Mouse (Mus musculus) heart, adult 2 months (tissue): Measurements from ENCODE around the gene Chd5. TPM values are rescaled to one million over a fixed set of nuclear protein-coding genes. Genes with fewer than 3 reads are reported as not detected.

ENCODE experiments used
- DNase-seq, 2 experiments: peaks; one replicate each; pipeline ENCODE4 v3.0.0; 2021
- H3K27ac ChIP-seq: fragments of 200-600 bp; 2 replicates; pipeline ENCODE4 v1.8.1; 2022
- H3K27me3 ChIP-seq: fragments of 200-500 bp; 2 replicates; pipeline ENCODE4 v1.6.1; 2012; ENCODE audit warnings: mild to moderate bottlenecking, low read length, inconsistent platforms, mixed read lengths; ENCODE audit not compliant: control insufficient read depth, insufficient read depth
- H3K36me3 ChIP-seq: fragments of 200-500 bp; 2 replicates; pipeline ENCODE4 v1.6.1; 2012; ENCODE audit warnings: low read length, inconsistent platforms; ENCODE audit not compliant: control insufficient read depth, insufficient read depth
- H3K4me1 ChIP-seq: fragments of 200-500 bp; 2 replicates; pipeline ENCODE4 v1.6.1; 2011; ENCODE audit warnings: low read length; ENCODE audit not compliant: control insufficient read depth, insufficient read depth
- H3K4me3 ChIP-seq: fragments of 200-600 bp; 2 replicates; pipeline ENCODE4 v1.8.1; 2022
- H3K79me2 ChIP-seq: fragments of 200-500 bp; replicated peaks from 2 replicates; pipeline ENCODE4 v1.6.1; 2012; ENCODE audit warnings: mild to moderate bottlenecking, inconsistent platforms, low read length, moderate library complexity, mixed read lengths; ENCODE audit not compliant: control insufficient read depth, insufficient read depth
- H3K9ac ChIP-seq: fragments of 200-500 bp; 2 replicates; pipeline ENCODE4 v1.6.1; 2012; ENCODE audit warnings: low read depth, mild to moderate bottlenecking, control low read depth, inconsistent platforms, low read length, mixed read lengths
- CTCF ChIP-seq: fragments of 200-600 bp; IDR thresholded peaks from 2 replicates; pipeline ENCODE4 v1.8.1; 2022; ENCODE audit warnings: antibody characterized with exemption, mild to moderate bottlenecking, moderate library complexity
- EP300 ChIP-seq: fragments of 200-500 bp; IDR thresholded peaks from 2 replicates; pipeline ENCODE4 v1.6.1; 2011; ENCODE audit warnings: low read depth, low read length, control low read depth; ENCODE audit not compliant: insufficient read depth
- POLR2A ChIP-seq: fragments of 200-500 bp; IDR thresholded peaks from 2 replicates; pipeline ENCODE4 v1.6.1; 2011; ENCODE audit warnings: mild to moderate bottlenecking, low read depth, low read length, control low read depth; ENCODE audit not compliant: insufficient read depth
- WGBS: fragments of 180-500 bp; shearing (Covaris S2); methylation state at CpG from one replicate; pipeline ENCODE4 v1.1.7; 2018; 5-methylcytosine and 5-hydroxymethylcytosine counted together
- intact Hi-C: fragments of 180-260 bp; cut with DNase I; formaldehyde crosslinking; loops from one replicate; pipeline ENCODE4 v1.15.1; 2025
- polyA plus RNA-seq: library from polyadenylated mRNA; depleted of rRNA; stranded (reverse); fragments of >200 nt; gene quantifications from 2 replicates; pipeline ENCODE4 v1.2.3, GENCODE M21; 2012
- total RNA-seq, 2 experiments: library from RNA; stranded (reverse); gene quantifications; 2 replicates each; pipeline ENCODE4 v1.2.3; 2021

Chd5 gene
- total and polyA plus RNA-seq, 3 experiments, result 0.13 to 0.48 (median 0.18) TPM

DNA sequence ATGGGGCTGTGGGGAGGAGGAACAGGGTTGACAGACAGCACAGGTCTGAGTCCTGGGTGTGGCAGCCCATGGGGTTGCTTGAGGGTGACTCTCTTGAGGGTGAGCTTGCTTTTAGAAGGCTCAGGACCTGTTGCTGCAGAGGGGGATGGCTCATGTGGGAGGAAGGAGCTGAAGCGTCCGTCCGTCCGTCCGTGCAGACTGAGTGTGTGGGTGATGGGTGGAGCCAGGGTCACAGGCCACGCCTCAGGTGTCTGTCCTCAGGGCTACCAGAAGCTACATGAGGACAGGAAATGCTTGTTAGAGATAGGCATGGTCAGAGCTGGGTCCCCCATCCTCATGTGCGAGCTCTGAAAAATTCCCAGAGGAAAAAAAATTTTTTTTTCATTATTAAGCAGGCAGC lies 6.2 kb downstream of the Chd5 start:
- DNase-seq, result no peak
- intact Hi-C loops, result no loop called here
- no peak overlapping the region for H3K27ac ChIP-seq
- no peak overlapping the region for H3K4me3 ChIP-seq
- 27% methylated on average over 7 of the region's 7 CpGs for WGBS
- H3K4me1 ChIP-seq, result peaks cover 6% of the 10 kb centered on the region
- H3K79me2 ChIP-seq, result no peaks in the 10 kb centered on the region
- peaks cover 1% of the 10 kb centered on the region; the same call in 1 of the 2 replicates for H3K27me3 ChIP-seq
- H3K9ac ChIP-seq, result no peak overlapping the region
- H3K36me3 ChIP-seq, result no peaks in the 10 kb centered on the region
- no peak for TF ChIP-seq CTCF
- TF ChIP-seq EP300, result no peak
- TF ChIP-seq POLR2A, result no peak

DNA sequence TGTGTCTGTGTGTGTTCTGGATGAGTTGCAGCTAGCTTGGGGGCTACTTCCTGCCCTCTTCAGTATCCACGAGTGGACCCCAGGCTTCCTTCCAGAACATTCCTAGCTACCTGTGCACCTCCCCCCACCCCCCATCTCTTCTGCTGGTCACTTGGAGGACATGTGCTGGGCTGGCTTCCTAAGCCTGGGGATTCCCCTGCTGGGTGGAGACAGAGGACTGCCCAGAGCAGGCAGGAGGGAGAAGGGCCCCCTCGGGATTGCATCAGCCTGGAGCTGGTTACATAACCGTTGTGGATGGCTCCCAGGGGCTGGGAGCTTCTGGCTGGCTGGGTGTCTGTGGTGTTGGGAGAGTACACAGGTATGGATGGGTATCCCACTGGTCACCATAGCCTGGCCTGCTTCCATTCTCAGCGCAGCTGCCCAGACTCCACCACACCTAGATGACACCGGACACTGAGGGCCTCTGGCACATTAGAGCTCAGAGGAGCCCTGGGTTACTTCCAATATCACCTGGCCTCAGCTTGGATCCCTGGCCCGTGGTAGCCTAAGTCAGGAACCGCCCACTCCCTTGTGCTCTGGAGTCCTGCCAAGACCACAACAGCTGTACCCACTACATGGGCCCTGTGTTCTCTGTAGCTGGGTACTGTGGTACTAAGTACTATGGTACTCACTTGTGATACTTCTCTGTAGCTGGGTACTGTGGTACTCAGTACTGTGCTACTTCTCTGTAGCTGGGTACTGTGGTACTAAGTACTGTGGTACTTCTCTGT lies 6.9 kb downstream of the Chd5 start:
- Histone ChIP-seq H3K79me2 (no peaks in the 10 kb centered on the region), H3K36me3 (no peaks in the 10 kb centered on the region), H3K27me3 (no peaks in the 10 kb centered on the region), H3K27ac (no peak overlapping the region), H3K4me3 (no peak overlapping the region), H3K4me1 (peaks cover 6% of the 10 kb centered on the region), H3K9ac (no peak overlapping the region)
- WGBS, result 33% methylated on average over 7 of the region's 7 CpGs
- TF ChIP-seq EP300, result peak; percentile 53; the same call in 1 of the 2 replicates
- TF ChIP-seq POLR2A, result no peak
- no peak for TF ChIP-seq CTCF
- peak; percentile 61 to 78 for DNase-seq
- intact Hi-C loops, result no loop called here

DNA sequence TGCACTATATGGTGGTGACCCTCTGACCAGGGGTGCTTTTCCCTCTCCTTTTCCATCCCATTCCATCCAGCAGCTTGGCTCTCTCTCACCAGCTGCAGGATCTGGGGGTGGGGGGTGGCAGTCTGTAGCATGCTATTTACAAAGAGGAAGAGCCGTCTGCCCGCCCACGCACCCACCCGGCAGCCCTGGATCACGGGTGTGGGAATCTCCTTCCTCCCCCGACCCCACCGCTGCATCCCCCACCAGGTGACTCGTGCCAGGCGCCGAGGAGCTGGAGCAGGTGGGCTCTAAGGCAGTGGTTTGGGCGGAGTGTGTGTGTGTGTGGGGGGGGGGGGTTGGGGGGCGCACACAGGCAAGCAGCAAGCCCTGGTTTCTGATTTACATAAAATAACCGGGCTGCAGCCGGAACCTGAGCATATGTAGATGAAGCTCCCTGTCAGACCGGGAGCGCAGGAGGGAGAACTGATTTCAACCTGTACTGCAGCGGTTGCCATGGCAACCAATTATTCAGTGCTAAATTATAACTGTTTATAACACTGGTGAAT lies 11.5 kb downstream of the Chd5 start:
- no peaks in the 10 kb centered on the region for H3K36me3 ChIP-seq
- WGBS, result 8% methylated on average over 17 of the region's 17 CpGs
- peaks cover 4% of the 10 kb centered on the region for H3K4me1 ChIP-seq
- no peak for DNase-seq
- TF ChIP-seq CTCF (no peak), EP300 (no peak), POLR2A (no peak)
- no peak overlapping the region for H3K27ac ChIP-seq
- no peak overlapping the region for H3K4me3 ChIP-seq
- no peak overlapping the region for H3K9ac ChIP-seq
- H3K27me3 ChIP-seq, result no peaks in the 10 kb centered on the region
- intact Hi-C loops, result no loop called here
- no peaks in the 10 kb centered on the region for H3K79me2 ChIP-seq

DNA sequence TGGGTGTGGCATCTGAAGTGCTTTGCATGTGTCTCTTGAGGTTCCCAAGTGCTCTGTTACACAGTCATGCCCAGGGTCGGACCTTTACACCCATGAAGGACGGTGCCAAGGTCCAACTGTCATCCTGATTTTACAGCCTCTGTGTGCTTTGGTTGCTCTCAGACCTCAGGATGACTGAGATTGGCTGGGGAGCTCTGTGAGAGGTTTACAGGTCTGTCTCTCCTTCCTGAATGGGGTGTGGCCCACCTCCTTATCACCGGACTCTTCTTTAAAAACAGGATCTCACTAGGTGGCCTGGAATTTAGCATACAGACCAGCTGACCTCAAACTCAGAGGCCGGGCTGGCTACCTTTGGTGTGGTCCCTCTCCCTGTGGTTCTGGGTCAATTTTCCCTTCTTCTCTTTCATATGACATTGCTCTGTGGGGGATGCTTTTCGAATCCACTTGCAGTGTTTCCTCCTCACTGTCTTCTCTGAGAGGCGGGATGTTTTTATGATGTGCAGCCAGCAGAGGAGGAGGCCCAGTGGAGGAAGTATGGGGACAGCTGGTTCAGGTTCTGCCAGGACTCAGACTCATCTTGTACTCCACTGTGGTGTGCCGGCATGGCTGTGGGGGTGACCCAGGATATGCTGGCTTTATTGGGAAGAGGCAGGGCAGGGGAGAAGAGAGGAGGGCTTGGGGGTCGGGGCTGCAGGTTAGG lies 12.4 kb downstream of the Chd5 start:
- no peak overlapping the region for H3K9ac ChIP-seq
- no peaks in the 10 kb centered on the region for H3K36me3 ChIP-seq
- H3K4me3 ChIP-seq, result no peak overlapping the region
- TF ChIP-seq EP300, result no peak
- no peak for TF ChIP-seq CTCF
- TF ChIP-seq POLR2A, result no peak
- no peaks in the 10 kb centered on the region for H3K27me3 ChIP-seq
- no peak overlapping the region for H3K27ac ChIP-seq
- 19% methylated on average over 8 of the region's 8 CpGs for WGBS
- no peaks in the 10 kb centered on the region for H3K4me1 ChIP-seq
- H3K79me2 ChIP-seq, result no peaks in the 10 kb centered on the region
- intact Hi-C loops, result no loop called here
- DNase-seq, result no peak

DNA sequence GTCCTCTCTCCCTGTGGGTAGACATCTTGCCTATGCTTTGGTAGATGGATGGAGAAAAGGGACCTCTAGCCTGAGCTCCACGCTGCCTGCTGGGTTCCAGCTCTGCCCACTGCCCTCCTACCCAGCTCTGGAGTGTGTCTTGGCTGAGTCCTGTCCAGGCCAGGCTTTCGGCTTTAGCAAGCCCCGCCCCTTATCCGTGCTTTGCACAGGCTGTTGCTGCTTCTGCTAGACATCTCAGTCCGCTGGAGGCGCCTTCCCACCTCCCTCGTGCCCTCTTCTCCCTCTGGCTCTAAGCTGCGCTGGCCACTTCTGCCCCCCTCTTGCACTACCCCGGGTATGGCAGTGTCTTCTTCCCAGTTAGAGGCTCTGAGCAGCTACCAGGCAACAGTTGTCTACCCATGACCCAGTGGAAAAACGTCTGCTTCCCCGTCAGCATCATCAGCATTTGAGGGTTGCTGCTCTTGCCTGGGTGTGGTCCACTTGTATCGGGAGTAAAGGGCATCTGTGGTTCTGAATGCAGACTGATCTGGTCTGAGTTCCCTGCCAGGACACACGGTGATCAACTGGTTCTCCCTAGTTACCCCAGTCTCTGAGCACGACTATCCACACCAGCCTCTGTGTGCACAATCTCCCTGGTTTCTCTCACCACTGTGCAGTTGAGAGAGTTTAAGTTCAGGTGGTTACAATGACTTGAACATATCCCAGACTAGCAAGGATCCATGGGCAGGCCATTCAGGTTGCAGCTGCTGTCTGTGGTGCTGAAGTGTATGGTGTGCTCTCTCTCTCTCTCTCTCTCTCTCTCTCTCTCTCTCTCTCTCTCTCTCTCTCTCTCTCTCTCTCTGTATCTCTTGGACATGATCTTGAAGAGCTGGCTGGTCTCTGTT lies 13.2 kb downstream of the Chd5 start:
- Histone ChIP-seq H3K36me3 (no peaks in the 10 kb centered on the region), H3K4me1 (no peaks in the 10 kb centered on the region), H3K27me3 (no peaks in the 10 kb centered on the region), H3K4me3 (no peak overlapping the region), H3K79me2 (no peaks in the 10 kb centered on the region), H3K9ac (no peak overlapping the region), H3K27ac (no peak overlapping the region)
- DNase-seq, result no peak
- TF ChIP-seq CTCF, result no peak
- TF ChIP-seq POLR2A, result no peak
- WGBS, result 15% methylated on average over 14 of the region's 14 CpGs
- intact Hi-C loops, result no loop called here
